Mouse (Mus musculus) hindbrain, embryonic 10.5 days (tissue): ENCODE data around the gene Usp6nl. TPM values are rescaled to one million over a fixed set of nuclear protein-coding genes. Genes with fewer than 3 reads are reported as not detected.
A peak's percentile ranks its signal among the peaks of the same experiment; 100 is the strongest.

ENCODE experiments used
- DNase-seq: peaks from one replicate; pipeline ENCODE4 v3.0.0-alpha.2; 2017; ENCODE audit warnings: low spot score
- H3K27ac ChIP-seq: fragments of 300-500 bp; sonication (generic); 2 replicates; pipeline ENCODE4 v1.5.1; 2016; ENCODE audit warnings: mild to moderate bottlenecking, moderate library complexity
- H3K27me3 ChIP-seq: fragments of 300-500 bp; sonication (generic); 2 replicates; pipeline ENCODE4 v1.6.1; 2016; ENCODE audit warnings: mild to moderate bottlenecking; ENCODE audit not compliant: poor library complexity, insufficient read depth, severe bottlenecking
- H3K36me3 ChIP-seq: fragments of 300-500 bp; sonication (generic); 2 replicates; pipeline ENCODE4 v1.6.1; 2016; ENCODE audit warnings: mild to moderate bottlenecking, moderate library complexity
- H3K4me1 ChIP-seq: fragments of 300-500 bp; sonication (generic); replicated peaks from 2 replicates; pipeline ENCODE4 v1.6.1; 2016; ENCODE audit warnings: mild to moderate bottlenecking
- H3K4me3 ChIP-seq: fragments of 300-500 bp; sonication (generic); 2 replicates; pipeline ENCODE4 v1.5.1; 2016; ENCODE audit warnings: mild to moderate bottlenecking, moderate library complexity
- H3K9me3 ChIP-seq: fragments of 300-500 bp; sonication (generic); 2 replicates; pipeline ENCODE4 v1.6.1; 2016; ENCODE audit warnings: mild to moderate bottlenecking, moderate library complexity
- WGBS: fragments of 180-500 bp; shearing (Covaris S2); methylation state at CpG from one replicate; pipeline ENCODE4 v1.1.7; 2016; 5-methylcytosine and 5-hydroxymethylcytosine counted together
- polyA plus RNA-seq: library from polyadenylated mRNA; unstranded; fragments of >200 nt; fragmentation: Nextera tagmentation; extraction: Ambion mirVana; gene quantifications from 2 replicates; pipeline ENCODE4 v1.2.1, GENCODE M21; 2016

The Usp6nl gene
- polyA plus RNA-seq, 1 experiment from 2014 or later, result 11.6 TPM

DNA sequence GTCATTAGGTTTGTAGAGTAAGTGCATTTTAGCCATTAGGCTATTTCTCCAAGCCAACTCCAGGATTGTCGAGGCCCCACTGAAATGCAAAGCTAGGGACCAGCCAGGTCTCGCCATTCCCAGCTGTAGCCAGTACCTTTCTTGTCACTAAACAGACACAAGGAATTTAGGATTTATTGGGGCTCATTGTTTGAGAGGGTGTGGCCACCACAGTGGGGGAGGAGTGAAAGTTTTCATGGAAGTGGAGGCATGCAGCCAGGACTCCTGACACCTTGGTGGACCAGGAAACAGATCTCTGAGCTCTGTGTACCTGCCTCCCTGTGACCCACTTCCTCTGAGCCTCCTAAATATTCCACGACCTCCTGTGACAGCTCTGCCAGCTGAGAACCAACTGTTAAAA lies 127.2 kb downstream of the Usp6nl start:
- DNase-seq, result no peak
- H3K27me3 ChIP-seq, result no peaks in the 10 kb centered on the region
- 63% methylated on average over 3 of the region's 3 CpGs for WGBS
- no peak overlapping the region for H3K4me3 ChIP-seq
- no peaks in the 10 kb centered on the region for H3K9me3 ChIP-seq
- H3K27ac ChIP-seq, result no peak overlapping the region
- peaks cover 11% of the 10 kb centered on the region; the same call in 1 of the 2 replicates for H3K4me1 ChIP-seq
- H3K36me3 ChIP-seq, result peaks cover 8% of the 10 kb centered on the region

DNA sequence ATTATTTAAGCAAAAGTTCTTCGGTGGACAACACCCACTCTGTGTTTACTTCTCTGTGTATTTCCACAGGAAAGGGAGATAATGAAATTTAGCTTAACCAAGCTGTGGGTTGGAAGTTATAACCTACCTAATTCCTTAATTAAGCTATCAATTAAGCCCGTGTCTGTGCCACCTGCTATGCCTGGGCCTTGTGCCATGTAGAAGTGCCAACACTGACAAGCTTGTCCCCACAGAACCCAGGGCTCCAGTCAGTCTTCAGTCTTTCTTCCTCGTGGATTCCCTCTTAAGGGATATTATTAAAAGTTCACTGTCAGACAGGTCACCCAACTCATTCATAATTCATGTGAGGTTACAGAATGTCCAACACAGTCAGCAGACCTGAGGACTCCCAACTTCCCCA lies 128.1 kb downstream of the Usp6nl start:
- 86% methylated on average over 3 of the region's 3 CpGs for WGBS
- no peaks in the 10 kb centered on the region for H3K9me3 ChIP-seq
- DNase-seq, result no peak
- peaks cover 11% of the 10 kb centered on the region; the same call in 1 of the 2 replicates for H3K4me1 ChIP-seq
- no peaks in the 10 kb centered on the region for H3K36me3 ChIP-seq
- H3K27me3 ChIP-seq, result no peaks in the 10 kb centered on the region
- no peak overlapping the region for H3K4me3 ChIP-seq
- H3K27ac ChIP-seq, result no peak overlapping the region

DNA sequence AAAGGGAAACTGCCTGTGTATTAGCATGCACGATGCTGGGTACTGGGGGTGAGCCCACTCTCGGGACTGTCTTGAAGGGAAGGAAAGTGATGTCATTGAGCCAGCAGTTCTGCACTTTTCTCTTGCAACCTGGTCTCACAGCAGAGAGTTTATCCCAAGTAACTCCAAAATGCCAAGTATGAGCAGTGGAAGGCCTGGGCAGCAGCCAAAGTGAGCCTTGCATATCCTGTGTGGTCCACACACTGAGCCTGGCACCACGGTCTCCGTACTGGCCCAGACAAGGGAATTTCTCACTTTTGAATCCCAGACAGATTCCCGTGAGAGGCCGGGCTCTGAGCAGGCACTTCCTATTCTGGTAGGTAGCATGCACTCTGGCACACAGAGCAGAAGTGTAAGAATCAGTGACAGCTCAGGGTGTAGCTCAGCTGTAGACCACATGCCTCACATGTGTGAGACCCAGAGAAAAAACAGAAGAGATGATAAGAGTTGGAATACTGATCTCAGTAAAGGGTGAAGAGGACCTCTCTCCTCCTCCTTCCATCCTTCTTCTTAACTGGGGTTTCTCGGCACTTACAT lies 132.6 kb downstream of the Usp6nl start:
- Histone ChIP-seq H3K9me3 (no peaks in the 10 kb centered on the region), H3K4me1 (peaks cover 6% of the 10 kb centered on the region; the same call in 1 of the 2 replicates), H3K36me3 (no peaks in the 10 kb centered on the region), H3K27me3 (no peaks in the 10 kb centered on the region), H3K4me3 (no peak overlapping the region), H3K27ac (no peak overlapping the region)
- no peak for DNase-seq
- 84% methylated on average over 7 of the region's 7 CpGs for WGBS

DNA sequence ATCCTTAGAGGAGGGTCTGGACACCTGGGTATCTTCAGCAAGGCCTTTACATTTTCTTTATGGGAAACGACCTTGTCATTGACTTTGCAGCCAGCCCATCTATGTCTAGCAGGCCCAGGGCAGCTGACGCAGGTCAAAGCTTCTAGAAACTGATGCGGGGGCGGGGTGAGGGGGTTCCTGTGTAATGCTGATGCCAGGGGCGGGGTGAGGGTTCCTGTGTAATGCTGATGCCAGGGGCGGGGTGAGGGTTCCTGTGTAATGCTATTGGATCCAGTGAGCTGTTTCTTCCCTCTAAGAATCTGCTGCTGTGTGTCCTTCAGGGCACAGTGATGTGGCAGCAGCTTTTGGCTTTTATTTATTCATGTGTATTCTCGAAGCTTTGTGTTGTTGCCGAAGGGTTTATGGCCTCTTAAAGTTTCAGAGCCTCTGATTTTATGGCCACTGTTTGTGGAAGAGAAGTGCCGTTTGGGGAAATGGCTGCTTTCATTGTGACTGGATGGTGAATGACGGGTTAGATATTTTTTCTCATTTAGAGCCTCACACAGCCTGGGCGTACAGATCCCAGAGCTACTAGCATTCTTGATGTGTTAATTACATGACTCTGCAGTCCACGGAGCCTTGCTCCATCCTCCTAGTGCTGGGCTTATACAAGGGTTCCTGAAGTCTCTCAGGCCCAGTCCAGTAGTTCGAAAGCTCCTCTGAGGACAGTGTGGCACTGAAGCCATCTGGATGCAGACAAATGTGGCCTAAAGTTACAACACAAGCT lies 137.0 kb downstream of the Usp6nl start:
- no peaks in the 10 kb centered on the region for H3K9me3 ChIP-seq
- no peak overlapping the region for H3K27ac ChIP-seq
- no peak overlapping the region for H3K4me3 ChIP-seq
- no peaks in the 10 kb centered on the region for H3K36me3 ChIP-seq
- 67% methylated on average over 13 of the region's 13 CpGs for WGBS
- DNase-seq, result no peak
- H3K4me1 ChIP-seq, result peaks cover 1% of the 10 kb centered on the region; the same call in 1 of the 2 replicates
- no peaks in the 10 kb centered on the region for H3K27me3 ChIP-seq

DNA sequence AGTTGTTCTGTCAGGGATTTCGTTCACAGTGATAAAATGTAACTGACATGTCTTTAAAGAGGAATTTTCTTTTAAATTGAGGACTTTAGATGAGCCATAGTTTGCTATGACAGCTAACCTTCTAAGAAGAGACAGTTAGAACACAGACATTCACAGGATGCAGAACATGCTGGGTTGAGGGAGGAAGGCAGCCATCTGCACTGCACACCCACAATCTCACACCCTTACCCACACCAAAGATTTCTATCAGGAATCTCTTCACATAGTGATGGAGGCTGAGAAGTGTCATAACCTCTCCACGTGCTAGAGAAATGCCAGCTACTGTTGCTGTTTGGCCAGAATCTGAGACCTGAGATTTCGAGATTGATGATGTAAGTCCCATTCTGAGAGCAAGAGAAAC lies 139.8 kb downstream of the Usp6nl start:
- H3K27ac ChIP-seq, result no peak overlapping the region
- H3K27me3 ChIP-seq, result no peaks in the 10 kb centered on the region
- H3K4me1 ChIP-seq, result peaks cover 2% of the 10 kb centered on the region; the same call in 1 of the 2 replicates
- no peak overlapping the region for H3K4me3 ChIP-seq
- H3K36me3 ChIP-seq, result no peaks in the 10 kb centered on the region
- DNase-seq, result no peak
- WGBS, result 87% methylated on average over 3 of the region's 3 CpGs
- H3K9me3 ChIP-seq, result no peaks in the 10 kb centered on the region

DNA sequence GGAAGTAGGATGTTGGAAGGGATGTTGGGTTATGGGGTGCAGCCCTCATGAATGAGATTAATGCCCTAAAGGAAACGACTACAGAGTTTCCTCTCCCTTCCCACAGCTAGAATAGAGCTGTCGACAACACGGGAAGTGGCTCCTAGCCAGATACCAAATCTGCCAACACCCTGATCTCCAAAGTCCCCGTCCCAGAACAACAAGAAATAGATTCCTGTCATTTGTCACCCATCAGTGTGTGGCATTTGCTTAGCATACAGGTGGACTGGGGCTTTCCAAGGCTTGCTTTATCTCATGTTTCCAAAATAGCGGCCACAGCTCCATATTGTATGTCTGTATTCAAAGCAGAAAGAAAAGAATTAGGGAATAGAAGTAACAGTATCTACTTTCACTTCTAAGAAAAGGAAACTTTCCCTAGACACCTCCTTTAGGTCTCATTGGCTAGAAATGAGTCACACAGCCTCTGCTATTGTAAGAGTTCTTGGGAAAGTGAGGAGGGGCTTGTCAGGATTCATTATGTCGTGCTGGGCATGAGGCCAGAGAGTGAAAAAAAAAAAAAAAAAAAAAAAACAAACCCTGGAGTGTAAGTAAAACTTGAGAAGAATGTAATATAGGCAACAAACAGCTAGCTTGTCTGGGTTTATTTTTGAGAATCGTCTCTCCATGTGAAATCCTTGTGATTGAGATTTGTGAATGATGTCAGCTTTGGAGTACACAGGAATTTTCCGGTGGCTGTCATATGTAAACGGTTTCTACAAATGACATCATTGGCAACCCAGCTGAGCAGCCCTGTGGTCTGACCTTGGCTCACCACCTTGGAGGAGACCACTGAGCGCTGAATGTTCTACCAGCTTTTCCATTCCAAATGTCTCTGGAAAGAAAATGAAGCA lies 141.6 kb downstream of the Usp6nl start:
- Histone ChIP-seq H3K36me3 (no peaks in the 10 kb centered on the region), H3K4me1 (peaks cover 2% of the 10 kb centered on the region; the same call in 1 of the 2 replicates), H3K4me3 (no peak overlapping the region), H3K27ac (no peak overlapping the region), H3K9me3 (no peaks in the 10 kb centered on the region), H3K27me3 (no peaks in the 10 kb centered on the region)
- DNase-seq, result no peak
- WGBS, result 73% methylated on average over 10 of the region's 10 CpGs

DNA sequence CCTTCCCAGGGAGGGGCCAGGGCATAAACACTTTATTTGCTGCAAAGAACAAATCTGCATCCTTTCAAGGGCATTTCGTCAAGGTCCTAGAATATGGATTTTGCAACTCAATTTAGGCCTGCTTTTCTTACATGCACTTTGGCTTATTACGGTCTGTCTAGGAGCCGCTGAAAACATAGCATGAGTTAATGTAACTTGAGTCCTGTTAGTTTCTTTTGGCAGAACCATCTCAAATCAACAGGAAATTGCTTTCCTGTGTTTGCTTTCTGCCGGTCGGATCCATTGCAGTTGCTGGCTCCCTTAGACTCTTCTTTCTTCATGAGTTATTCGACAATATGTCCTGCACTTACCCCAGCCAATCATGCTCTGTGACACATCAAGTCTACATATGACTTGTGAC lies 143.9 kb downstream of the Usp6nl start:
- WGBS, result 83% methylated on average over 6 of the region's 6 CpGs
- no peak overlapping the region for H3K4me3 ChIP-seq
- H3K4me1 ChIP-seq, result peaks cover 14% of the 10 kb centered on the region
- no peaks in the 10 kb centered on the region for H3K9me3 ChIP-seq
- 0 out of 2 replicates have a peak, but pooled peaks cover 4% of the 10 kb centered on the region for H3K27me3 ChIP-seq
- H3K36me3 ChIP-seq, result no peaks in the 10 kb centered on the region
- no peak overlapping the region for H3K27ac ChIP-seq
- DNase-seq, result no peak

DNA sequence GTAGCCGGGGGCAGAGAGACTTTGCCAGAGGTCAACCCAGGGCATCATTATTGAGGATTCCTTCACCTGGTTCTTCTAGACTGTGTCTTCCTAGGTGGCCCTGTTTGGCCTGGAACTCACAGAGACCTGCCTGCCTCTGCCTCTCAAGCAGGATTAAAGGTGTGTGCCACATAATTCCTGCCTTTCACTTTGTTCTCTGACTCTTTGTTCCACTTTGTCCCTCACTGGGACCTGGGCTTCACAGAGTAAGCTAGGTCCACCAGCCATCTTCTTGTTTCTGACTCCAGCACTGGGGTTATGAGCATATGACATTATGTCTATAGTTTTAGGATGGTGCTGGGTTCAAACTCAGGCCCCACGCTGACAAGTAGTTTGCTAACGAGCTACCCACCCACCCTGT lies 144.9 kb downstream of the Usp6nl start:
- Histone ChIP-seq H3K27ac (no peak overlapping the region), H3K4me3 (no peak overlapping the region), H3K9me3 (no peaks in the 10 kb centered on the region), H3K4me1 (peaks cover 15% of the 10 kb centered on the region), H3K27me3 (0 out of 2 replicates have a peak, but pooled peaks cover 4% of the 10 kb centered on the region), H3K36me3 (no peaks in the 10 kb centered on the region)
- DNase-seq, result no peak
- 92% methylated on average over 3 of the region's 3 CpGs for WGBS

- Histone ChIP-seq H3K4me1 (peaks cover 15% of the 10 kb centered on the region), H3K27me3 (0 out of 2 replicates have a peak, but pooled peaks cover 4% of the 10 kb centered on the region), H3K9me3 (no peaks in the 10 kb centered on the region), H3K27ac (no peak overlapping the region), H3K4me3 (no peak overlapping the region), H3K36me3 (no peaks in the 10 kb centered on the region)
- DNase-seq, result peak; percentile 72
- WGBS, result 31% methylated on average over 9 of the region's 9 CpGs
These were observed 146.7 kb downstream of the Usp6nl start for GRCm38 (mm10) chr2:6469164-6469563.

- WGBS, result 63% methylated on average over 4 of the region's 4 CpGs
- peaks cover 13% of the 10 kb centered on the region for H3K4me1 ChIP-seq
- H3K27ac ChIP-seq, result no peak overlapping the region
- H3K36me3 ChIP-seq, result no peaks in the 10 kb centered on the region
- H3K9me3 ChIP-seq, result peaks cover 9% of the 10 kb centered on the region; the same call in 1 of the 2 replicates
- no peak for DNase-seq
- H3K27me3 ChIP-seq, result 0 out of 2 replicates have a peak, but pooled peaks cover 4% of the 10 kb centered on the region
- no peak overlapping the region for H3K4me3 ChIP-seq
These were observed 148.7 kb downstream of the Usp6nl start for GRCm38 (mm10) chr2:6471110-6471611.

DNA sequence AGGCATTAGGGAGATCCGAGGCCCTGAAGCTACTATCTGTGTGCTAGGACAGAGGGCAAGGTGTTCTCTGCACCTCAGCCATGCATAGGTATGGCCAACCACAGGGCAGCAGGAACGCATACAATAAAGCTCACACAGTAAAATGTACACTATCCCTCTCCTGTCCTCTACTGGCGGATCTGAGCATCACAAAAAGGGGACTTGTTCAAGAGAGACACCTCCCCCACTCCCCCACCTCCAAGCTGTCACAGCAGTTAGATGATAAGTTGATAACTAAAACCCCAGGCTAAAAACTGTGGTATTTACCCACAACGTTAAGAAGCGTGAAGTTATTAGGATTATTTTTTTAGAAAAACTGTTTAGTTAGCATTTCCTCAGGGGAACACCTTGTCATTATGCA lies 151.4 kb downstream of the Usp6nl start:
- H3K36me3 ChIP-seq, result no peaks in the 10 kb centered on the region
- peaks cover 9% of the 10 kb centered on the region; the same call in 1 of the 2 replicates for H3K9me3 ChIP-seq
- WGBS, result 80% methylated on average over 5 of the region's 5 CpGs
- no peak overlapping the region for H3K4me3 ChIP-seq
- peaks cover 19% of the 10 kb centered on the region for H3K4me1 ChIP-seq
- H3K27me3 ChIP-seq, result 0 out of 2 replicates have a peak, but pooled peaks cover 4% of the 10 kb centered on the region
- DNase-seq, result no peak
- no peak overlapping the region for H3K27ac ChIP-seq

- Histone ChIP-seq H3K4me3 (no peak overlapping the region), H3K27me3 (no peaks in the 10 kb centered on the region), H3K4me1 (peaks cover 25% of the 10 kb centered on the region), H3K27ac (peak overlapping the region; percentile 35; the same call in 1 of the 2 replicates), H3K36me3 (no peaks in the 10 kb centered on the region), H3K9me3 (peaks cover 9% of the 10 kb centered on the region; the same call in 1 of the 2 replicates)
- 89% methylated on average over 4 of the region's 4 CpGs for WGBS
- no peak for DNase-seq
These were observed 155.4 kb downstream of the Usp6nl start for GRCm38 (mm10) chr2:6477884-6478283.
